Mouse (Mus musculus): ENCODE data around the gene Gmppa.

Gmppa gene

GRCm38 (mm10) chr1:75422823-75423471 is 12.8 kb upstream of the Gmppa start:
- peak; percentile 41 for DNase-seq (ENCODE audit: low read depth, low spot score)

DNA sequence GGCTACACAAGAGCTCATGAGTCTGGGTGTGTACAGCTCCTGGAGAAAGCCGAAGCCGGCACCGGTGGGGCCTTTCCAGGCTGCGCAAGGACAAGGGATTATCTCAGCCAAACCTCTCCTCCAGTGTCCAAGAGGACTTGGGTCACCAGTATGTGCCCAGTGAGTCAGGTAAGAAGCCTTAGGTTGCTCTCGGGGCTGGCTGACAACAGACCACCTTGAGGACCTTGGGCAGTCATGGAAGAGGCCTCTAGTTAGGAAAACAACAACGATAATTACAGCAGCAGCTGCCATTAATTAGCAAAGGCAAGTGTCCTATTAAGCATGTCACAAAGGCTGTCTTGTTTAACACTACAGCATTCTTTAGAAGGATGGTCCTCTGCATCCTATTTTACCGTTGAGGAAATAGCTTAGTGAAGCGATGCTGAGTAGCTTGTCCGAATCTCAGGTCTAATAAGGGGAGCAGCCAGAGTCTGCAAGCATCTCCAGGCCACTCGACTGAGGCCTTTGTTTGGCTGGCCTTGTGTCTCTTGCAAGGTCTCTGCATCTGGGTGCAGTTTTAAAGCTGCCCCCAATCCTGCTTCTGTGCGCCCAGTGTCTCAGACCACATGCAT is 11.8 kb upstream of the Gmppa start:
- no peak for DNase-seq (ENCODE audit: low read depth, low spot score)

DNA sequence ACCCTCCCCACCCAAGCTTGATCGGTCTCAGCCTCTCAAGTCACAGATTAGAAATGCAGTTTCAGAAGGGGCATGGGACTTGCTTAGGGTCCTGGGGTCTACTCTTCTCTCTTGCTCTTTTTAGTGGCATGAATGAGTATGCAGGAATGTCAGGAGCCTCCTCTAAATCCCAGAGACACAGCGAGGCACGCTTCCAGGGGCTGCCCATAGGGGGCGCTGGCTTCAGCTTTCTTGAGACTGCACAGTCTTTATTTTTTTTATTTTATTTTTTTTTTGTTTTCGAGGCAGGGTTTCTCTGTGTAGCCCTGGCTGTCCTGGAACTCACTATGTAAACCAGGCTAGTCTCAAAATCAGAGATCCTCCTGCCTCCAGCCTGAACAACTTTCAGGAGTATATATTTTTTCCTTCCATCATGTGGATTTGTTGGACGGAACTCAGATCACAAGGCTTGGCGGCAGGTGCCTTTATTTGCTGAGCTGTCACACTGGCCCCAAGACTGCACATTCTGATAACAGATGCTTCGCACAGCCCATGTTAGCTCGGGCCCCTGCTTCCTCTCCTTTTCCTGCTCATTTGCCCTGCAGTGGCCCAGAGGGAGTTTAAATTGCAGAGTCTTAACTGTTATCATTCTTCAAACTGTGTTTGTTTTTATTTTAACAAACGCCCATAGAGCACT is 9.8 kb upstream of the Gmppa start:
- peak; percentile 87 for DNase-seq (ENCODE audit: low read depth, low spot score)

DNA sequence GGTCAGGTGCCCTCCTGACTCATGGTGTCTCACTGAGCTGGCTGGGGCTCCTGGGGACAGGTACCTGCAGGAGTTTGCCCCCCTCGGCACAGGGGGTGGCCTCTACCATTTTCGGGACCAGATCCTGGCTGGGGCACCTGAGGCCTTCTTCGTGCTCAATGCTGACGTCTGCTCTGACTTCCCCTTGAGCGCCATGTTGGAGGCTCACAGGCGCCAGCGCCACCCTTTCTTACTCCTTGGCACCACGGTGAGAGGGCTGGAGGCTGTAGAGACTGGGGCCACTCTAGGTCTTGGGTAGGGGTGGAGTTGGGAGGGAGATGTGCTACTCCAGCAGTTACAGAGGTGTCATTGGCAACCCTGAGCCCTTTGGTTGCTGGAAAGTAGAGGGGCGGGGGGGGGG is 3.1 kb downstream of the Gmppa start:
- no peak for DNase-seq (ENCODE audit: low read depth, low spot score)

DNA sequence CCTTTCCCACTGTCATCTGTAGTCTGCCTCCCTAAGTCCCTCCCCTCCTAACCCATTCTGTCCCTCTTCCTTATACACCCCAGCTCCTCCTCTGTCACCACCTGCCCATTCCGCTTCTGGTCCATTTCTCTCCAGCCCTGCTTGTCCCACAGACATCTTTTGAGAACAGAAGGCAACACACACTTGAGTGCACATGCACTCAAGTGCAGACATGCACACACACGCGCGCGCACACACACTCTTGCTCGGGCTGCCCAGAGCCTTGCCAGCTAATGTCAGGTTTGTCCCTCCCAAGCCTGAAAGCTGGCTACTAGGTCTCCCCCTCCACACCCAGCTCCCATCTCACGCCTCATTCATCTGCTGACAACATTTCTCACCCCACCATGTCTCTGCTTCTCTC is 4.9 kb downstream of the Gmppa start:
- DNase-seq (ENCODE audit: low read depth, low spot score) = no peak

GRCm38 (mm10) chr1:75441471-75441996 is 5.8 kb downstream of the Gmppa start:
- DNase-seq (ENCODE audit: low read depth, low spot score) = no peak

- no peak for DNase-seq (ENCODE audit: low read depth, low spot score)
Observed at GRCm38 (mm10) chr1:75442171-75442570, 6.4 kb downstream of the Gmppa start.

DNA sequence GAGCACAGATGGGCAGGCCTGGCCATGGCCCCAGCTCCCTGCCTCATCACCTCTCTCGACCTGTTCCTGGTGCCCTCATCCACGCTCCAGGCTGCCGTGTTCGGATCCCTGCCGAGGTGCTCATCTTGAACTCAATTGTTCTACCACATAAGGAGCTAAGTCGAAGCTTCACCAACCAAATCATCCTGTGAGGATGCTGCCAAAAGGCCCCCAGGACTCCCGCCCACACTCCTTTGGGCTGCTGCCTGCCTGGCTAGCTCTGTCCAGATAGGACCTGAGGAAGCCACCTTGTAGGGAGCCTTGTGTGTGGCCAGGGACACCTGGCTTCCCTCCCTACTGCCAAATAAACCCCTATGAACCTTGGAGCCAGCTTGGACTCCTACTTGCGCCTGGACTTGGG is 7.1 kb downstream of the Gmppa start:
- DNase-seq (ENCODE audit: low read depth, low spot score) = no peak

DNA sequence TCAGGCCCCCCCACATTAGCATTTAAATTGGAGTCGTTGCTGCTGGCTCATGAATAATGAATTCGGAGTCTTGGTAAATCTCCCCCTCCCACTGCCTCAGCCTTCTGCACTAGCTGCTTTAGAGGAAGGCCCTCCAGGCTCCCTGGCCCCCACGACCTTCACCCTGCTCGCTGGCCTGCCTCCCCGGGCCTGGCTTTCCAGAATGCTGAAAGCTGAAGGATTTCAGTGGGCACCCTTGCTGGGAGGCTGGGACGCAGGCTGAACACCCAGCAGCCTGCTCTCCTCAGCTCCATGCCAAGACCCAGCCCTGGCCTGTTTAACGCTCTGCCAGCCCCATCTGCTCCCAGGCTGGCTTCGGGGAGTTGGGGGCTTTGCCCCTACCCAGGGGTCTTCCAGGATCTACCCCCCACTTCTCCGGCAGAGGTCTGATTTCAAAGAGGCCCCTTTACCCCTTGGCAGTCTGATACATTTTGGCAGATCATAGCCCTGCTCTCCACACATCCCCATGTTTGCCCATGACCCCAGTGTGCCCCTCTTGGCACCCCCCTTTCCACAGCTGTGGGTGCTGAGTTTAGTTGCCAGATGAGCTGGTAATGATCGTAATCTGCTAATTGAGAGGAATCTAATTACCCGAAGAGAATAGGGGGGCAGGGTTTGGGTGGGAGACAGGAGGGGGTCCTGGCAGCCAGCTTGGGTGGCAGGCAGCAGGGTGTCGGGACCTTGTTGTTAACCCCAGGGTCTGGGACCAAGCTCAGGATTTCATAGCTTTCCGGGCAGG is 7.7 kb downstream of the Gmppa start:
- peak; percentile 59 for DNase-seq (ENCODE audit: low read depth, low spot score)

DNA sequence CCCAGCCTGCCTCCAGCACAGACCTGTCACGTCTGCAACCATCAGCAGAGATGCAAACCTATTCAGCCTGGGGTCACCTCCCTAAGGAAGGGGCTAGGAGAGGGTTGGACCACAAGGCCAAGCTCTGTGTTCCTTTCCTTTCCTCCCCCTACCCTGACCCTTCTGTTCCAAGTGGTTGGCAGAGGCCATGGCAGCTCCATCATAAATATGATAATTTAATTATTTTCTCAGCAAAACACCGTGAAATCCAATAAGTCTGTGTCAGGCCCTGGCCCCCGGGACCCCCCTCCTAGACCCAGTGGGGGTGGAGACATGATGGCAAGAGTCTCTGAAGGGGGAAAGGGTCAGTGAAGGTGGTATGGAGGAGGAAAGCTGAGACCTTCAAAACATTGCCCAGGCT is 8.5 kb downstream of the Gmppa start:
- DNase-seq (ENCODE audit: low read depth, low spot score) = no peak

- DNase-seq (ENCODE audit: low read depth, low spot score) = no peak
Observed at GRCm38 (mm10) chr1:75445141-75445701, 9.5 kb downstream of the Gmppa start.

GRCm38 (mm10) chr1:75445751-75446611 is 10.3 kb downstream of the Gmppa start:
- DNase-seq (ENCODE audit: low read depth, low spot score) = peak; percentile 68

- no peak for DNase-seq (ENCODE audit: low read depth, low spot score)
Observed at GRCm38 (mm10) chr1:75446656-75447055, 10.9 kb downstream of the Gmppa start.

DNA sequence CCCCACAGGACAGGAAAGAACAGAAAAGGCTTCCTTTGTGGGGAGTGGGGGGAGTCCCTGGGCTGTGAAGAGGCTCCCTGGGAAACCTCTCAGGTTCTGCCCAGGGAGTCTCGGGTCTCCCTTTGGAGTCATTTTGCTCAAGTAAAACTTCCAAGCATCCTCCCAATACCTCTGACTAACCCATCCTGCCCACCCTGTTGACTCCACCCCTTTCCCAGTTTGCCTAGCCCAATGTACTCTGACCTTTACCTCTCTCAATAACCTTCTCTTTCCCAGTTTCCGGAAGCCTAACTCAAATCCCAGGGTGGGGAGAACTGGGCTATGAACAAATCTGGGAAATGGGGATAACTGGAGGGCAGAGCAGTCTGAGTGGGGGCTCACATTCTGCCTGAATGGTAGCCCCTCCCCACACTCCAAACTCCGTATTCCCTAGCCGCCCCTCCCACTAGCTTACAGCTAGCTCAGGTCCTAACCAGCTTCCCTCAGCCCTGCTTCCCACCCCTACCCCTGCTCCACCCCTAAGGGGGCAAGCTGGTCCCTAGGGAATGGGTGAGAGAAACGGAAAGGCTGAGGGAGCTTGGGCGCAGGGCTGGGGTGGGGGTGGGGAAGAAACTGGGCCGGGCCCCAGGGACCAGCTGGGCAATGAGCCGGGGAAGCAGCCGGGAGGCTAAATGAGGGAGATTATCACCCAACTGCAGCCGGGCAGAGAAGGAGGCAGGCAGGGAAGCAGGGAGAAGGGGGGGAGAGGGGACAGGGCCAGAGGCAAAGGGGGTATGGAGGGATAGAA is 11.7 kb downstream of the Gmppa start:
- peak; percentile 69 for DNase-seq (ENCODE audit: low read depth, low spot score)

DNA sequence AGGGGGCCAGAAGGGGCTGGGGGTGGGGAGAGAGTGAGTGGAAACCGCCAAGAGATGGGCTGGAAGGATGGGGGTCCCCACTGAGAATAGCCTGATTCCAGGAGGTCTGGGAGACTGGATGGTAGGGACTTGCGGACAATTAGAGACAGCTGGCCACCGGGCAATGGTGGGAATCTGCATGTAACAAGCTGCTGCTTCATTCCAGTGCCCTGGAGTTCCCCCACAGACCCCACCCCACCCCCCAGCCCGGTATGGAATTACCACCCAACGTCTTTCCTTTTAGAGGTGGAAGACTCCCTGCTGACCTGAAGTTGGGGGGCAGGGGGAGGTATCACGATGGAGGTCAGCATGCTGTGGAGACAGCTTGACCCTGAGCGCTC is 12.3 kb downstream of the Gmppa start:
- no peak for DNase-seq (ENCODE audit: low read depth, low spot score)

GRCm38 (mm10) chr1:75448937-75449336 is 13.2 kb downstream of the Gmppa start:
- DNase-seq (ENCODE audit: low read depth, low spot score) = no peak

DNA sequence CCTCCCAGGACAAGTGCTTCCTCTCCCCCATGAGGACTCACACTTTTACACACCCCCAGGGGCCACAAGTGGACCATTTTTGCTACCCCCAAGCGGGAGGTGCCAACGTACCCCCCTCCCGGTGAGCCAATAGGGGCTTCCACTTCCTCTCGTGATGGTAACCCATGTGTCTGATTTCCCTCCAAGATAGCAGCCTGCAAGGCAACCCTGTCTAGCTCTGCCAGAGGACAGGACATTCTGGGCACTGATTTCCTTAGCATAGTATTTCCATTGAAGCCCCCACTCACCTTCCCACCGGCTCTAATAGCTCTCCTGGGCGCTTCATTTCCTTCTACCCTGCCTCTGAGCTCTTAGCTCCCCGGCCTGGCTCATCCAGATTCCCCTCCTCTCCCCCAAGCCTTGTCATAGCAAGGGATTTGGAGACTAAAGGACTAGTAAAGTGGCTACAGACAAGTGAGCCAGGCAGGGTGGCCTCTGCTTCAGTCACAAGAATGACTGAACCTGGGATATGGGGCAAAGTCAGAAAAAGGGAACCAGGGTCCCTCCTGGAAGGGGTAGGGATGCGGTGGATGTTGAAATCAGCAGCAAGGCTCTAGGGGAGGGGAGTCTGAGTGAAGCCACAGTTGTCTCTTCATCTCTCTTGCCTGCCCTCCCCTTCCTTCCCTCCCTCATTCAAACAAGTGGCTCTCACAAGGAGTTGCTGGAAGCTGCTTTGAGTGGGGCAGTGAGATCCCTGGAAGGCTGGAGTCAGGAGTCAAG is 13.8 kb downstream of the Gmppa start:
- DNase-seq (ENCODE audit: low read depth, low spot score) = no peak

- peak; percentile 25 for DNase-seq (ENCODE audit: low read depth, low spot score)
Observed at GRCm38 (mm10) chr1:75450314-75451005, 14.7 kb downstream of the Gmppa start, which contains the start of gene Asic4. Gene Asic4 (plus strand): TSS chr1:75450436.

DNA sequence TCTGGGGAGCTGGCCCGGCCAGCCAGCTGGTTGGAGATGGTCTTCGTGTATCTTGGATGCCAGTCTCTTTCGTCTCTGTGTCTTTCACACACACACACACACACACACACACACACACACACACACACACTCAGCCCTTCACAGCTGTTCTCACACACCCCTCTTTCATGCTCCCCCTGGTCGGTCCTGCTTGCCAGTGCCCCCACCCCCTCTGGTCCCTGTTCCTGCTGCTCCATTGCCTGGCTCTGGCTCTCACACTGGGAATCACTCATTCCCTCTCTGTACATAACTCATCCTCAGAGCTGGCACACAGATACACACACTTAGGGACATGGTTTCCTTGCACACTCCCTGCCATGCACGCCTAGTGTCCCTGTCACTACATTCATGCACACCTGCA is 16.2 kb downstream of the Gmppa start:
- DNase-seq (ENCODE audit: low read depth, low spot score) = no peak
